ENCODE assay signal across 8 mouse cellular contexts in the genomic region with DNA sequence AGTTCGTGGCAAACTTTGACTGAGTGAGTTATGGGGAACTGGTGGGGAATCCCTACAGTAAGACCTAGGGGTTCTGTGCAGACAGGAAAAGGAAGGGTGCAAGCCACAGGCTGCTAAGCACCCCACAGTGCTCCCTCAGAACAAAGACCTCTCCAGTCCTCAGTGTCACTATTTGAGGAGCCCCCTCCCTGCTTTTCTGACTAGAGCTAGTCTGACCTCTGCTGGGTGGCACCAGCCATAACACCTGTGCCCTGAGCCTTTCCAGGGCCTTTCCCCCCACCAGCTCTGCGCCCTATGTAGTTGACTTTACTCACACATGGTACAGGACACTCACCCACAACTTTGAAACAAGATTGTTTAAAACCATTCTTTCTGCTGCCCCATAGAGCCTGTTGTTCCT. TPM values are rescaled to one million over a fixed set of nuclear protein-coding genes. Genes with fewer than 3 reads are reported as not detected.
A peak's percentile ranks its signal among the peaks of the same experiment; 100 is the strongest.
DNase-seq lines count a peak whose midpoint lies in the region; ATAC-seq and TF ChIP-seq lines count a peak whose summit lies in the region.

No protein-coding gene starts in this region.

- peak; percentile 22 for DNase-seq in kidney, adult 18-20 months
- no peak for DNase-seq in kidney, adult 11 months
- peak; percentile 18 for DNase-seq in MEL (ENCODE audit: low read depth, low spot score)
- peak; percentile 43 for DNase-seq in forebrain, embryonic 10.5 days (ENCODE audit: extremely low spot score, low spot score)
- peak; percentile 25 for DNase-seq in kidney, adult 2 months
- peak; percentile 87 for DNase-seq in midbrain, embryonic 11.5 days (ENCODE audit: low spot score, missing footprints)
- DNase-seq in urinary bladder, postnatal 4 days (ENCODE audit: low spot score in 2 of 2): no peak
- no peak for DNase-seq in c-Kit-positive CD71-positive TER-119-positive erythroid progenitor cells, embryonic 14.5 days (ENCODE audit: low spot score)

- 0 out of 4 replicates have a peak, but pooled peaks cover 0 to 3% of the 10 kb centered on the region in 2 experiments for H3K4me1 ChIP-seq in MEL (ENCODE audit: control insufficient read depth in 1 of 2, insufficient read depth in 2 of 2, low read length in 2 of 2)
- peaks cover 30% of the 10 kb centered on the region for H3K4me1 ChIP-seq in forebrain, embryonic 10.5 days
- no peaks in the 10 kb centered on the region for H3K4me1 ChIP-seq in kidney, adult 2 months (ENCODE audit: control insufficient read depth, insufficient read depth, low read length)
- peaks cover 5% of the 10 kb centered on the region for H3K4me1 ChIP-seq in midbrain, embryonic 11.5 days (ENCODE audit: control insufficient read depth, insufficient read depth, low read length)

- no peaks in the 10 kb centered on the region for H3K79me2 ChIP-seq in MEL (ENCODE audit: control insufficient read depth, insufficient read depth, low read length, poor library complexity)

- peaks cover 14 to 19% of the 10 kb centered on the region in 2 experiments for H3K27me3 ChIP-seq in MEL (ENCODE audit: control insufficient read depth in 1 of 2, insufficient read depth in 2 of 2, low read length in 2 of 2)
- H3K27me3 ChIP-seq in forebrain, embryonic 10.5 days (ENCODE audit: poor library complexity, severe bottlenecking): peaks cover 41% of the 10 kb centered on the region
- no peaks in the 10 kb centered on the region for H3K27me3 ChIP-seq in kidney, adult 2 months (replicated peaks; ENCODE audit: control insufficient read depth, insufficient read depth, low read length)
- H3K27me3 ChIP-seq in midbrain, embryonic 11.5 days (ENCODE audit: control insufficient read depth, insufficient read depth, low read length): peaks cover 5% of the 10 kb centered on the region

- no peaks in the 10 kb centered on the region for H3K36me3 ChIP-seq in MEL (ENCODE audit: control insufficient read depth in 1 of 2, insufficient read depth in 2 of 2, low read length in 2 of 2)
- no peaks in the 10 kb centered on the region for H3K36me3 ChIP-seq in forebrain, embryonic 10.5 days (replicated peaks)
- no peaks in the 10 kb centered on the region for H3K36me3 ChIP-seq in kidney, adult 2 months (ENCODE audit: control insufficient read depth, insufficient read depth, low read length)
- H3K36me3 ChIP-seq in midbrain, embryonic 11.5 days (ENCODE audit: control insufficient read depth, insufficient read depth, low read length): no peaks in the 10 kb centered on the region

- 57% methylated on average over 2 of the region's 2 CpGs for WGBS in forebrain, embryonic 10.5 days
- 48% methylated on average over 2 of the region's 2 CpGs for WGBS in kidney, adult 2 months
- 49% methylated on average over 2 of the region's 2 CpGs for WGBS in midbrain, embryonic 11.5 days

- peak; percentile 69 for ATAC-seq in midbrain, embryonic 11.5 days (ENCODE audit: low FRiP score)

- H3K4me2 ChIP-seq in midbrain, embryonic 11.5 days: no peak overlapping the region

- H3K27ac ChIP-seq in MEL (ENCODE audit: control insufficient read depth, low read depth, low read length): no peak overlapping the region
- H3K27ac ChIP-seq in forebrain, embryonic 10.5 days: peak overlapping the region; percentile 74; the same call in 1 of the 2 replicates
- H3K27ac ChIP-seq in kidney, adult 2 months (ENCODE audit: insufficient read depth, low read depth, low read length): no peak overlapping the region
- no peak overlapping the region for H3K27ac ChIP-seq in midbrain, embryonic 11.5 days (ENCODE audit: low read depth, low read length)

- no peak overlapping the region for H3K9ac ChIP-seq in MEL (ENCODE audit: control insufficient read depth, low read depth, low read length, poor library complexity, severe bottlenecking)
- H3K9ac ChIP-seq in midbrain, embryonic 11.5 days (ENCODE audit: low read length): no peak overlapping the region

- TF ChIP-seq POLR2A in MEL (IDR thresholded peaks at IDR 0.05; ENCODE audit: control insufficient read depth in 1 of 2, insufficient read depth in 1 of 2, low read depth in 1 of 2, low read length in 2 of 2, poor library complexity in 1 of 2): no peak
- TF ChIP-seq POLR2A in kidney, adult 2 months (IDR thresholded peaks at IDR 0.05; ENCODE audit: low read depth, low read length): no peak

- peak; percentile 26 to 54 (median 50); a peak in 5 of 6 replicates for TF ChIP-seq CTCF in MEL (IDR thresholded peaks at IDR 0.05 in 2 of 3, conservative IDR thresholded peaks at IDR 0.05 in 1 of 3; ENCODE audit: control insufficient read depth in 1 of 3, insufficient read depth in 1 of 3, low read depth in 2 of 3, low read length in 3 of 3, poor library complexity in 1 of 3, severe bottlenecking in 1 of 3)
- TF ChIP-seq CTCF in kidney, adult 2 months (conservative IDR thresholded peaks at IDR 0.05; ENCODE audit: insufficient read depth, insufficient read length, low read depth, low read length): peak; percentile 50

- H3K9me3 ChIP-seq in MEL (replicated peaks; ENCODE audit: insufficient read depth, low read length): no peaks in the 10 kb centered on the region
- no peaks in the 10 kb centered on the region for H3K9me3 ChIP-seq in forebrain, embryonic 10.5 days
- H3K9me3 ChIP-seq in midbrain, embryonic 11.5 days (ENCODE audit: control insufficient read depth, low read length): no peaks in the 10 kb centered on the region

- peak; percentile 43 for TF ChIP-seq RAD21 in MEL (IDR thresholded peaks at IDR 0.05; ENCODE audit: low read depth, low read length)

- TF ChIP-seq EP300 in MEL (IDR thresholded peaks at IDR 0.05; ENCODE audit: low read depth in 1 of 2, low read length in 2 of 2): no peak

- no peak overlapping the region for H3K4me3 ChIP-seq in MEL (ENCODE audit: control insufficient read depth in 1 of 2, insufficient read depth in 1 of 2, low read depth in 2 of 2, low read length in 2 of 2)
- no peak overlapping the region for H3K4me3 ChIP-seq in forebrain, embryonic 10.5 days
- no peak overlapping the region for H3K4me3 ChIP-seq in kidney, adult 2 months (ENCODE audit: insufficient read depth, low read depth, low read length)
- H3K4me3 ChIP-seq in midbrain, embryonic 11.5 days (ENCODE audit: low read depth, low read length): no peak overlapping the region

TF ChIP-seq in MEL, 35 proteins besides CTCF, POLR2A, EP300 and RAD21:
- TF ChIP-seq ELF1 (IDR thresholded peaks at IDR 0.05; ENCODE audit: low read depth, low read length): no peak
- no peak for TF ChIP-seq MEF2A (IDR thresholded peaks at IDR 0.05; ENCODE audit: extremely low read depth, insufficient replicate concordance, low read depth, low read length, poor library complexity, severe bottlenecking)
- TF ChIP-seq SMC3 (IDR thresholded peaks at IDR 0.05; ENCODE audit: low read depth, low read length): peak; percentile 57
- no peak for TF ChIP-seq ZNF384 (IDR thresholded peaks at IDR 0.05; ENCODE audit: low read depth, low read length)
- no peak for TF ChIP-seq ZMIZ1 (IDR thresholded peaks at IDR 0.05; ENCODE audit: low read depth, low read length)
- no peak for TF ChIP-seq GATA1 (IDR thresholded peaks at IDR 0.05; ENCODE audit: low read depth, low read length)
- TF ChIP-seq MAZ (IDR thresholded peaks at IDR 0.05; ENCODE audit: low read depth, low read length): peak; percentile 63; the same call in 1 of the 2 replicates
- TF ChIP-seq HCFC1 (IDR thresholded peaks at IDR 0.05; ENCODE audit: low read depth, low read length): no peak
- TF ChIP-seq TCF12 (IDR thresholded peaks at IDR 0.05; ENCODE audit: low read depth, low read length): no peak
- TF ChIP-seq ZC3H11A (IDR thresholded peaks at IDR 0.05; ENCODE audit: low read depth, low read length): 0 out of 2 replicates have a peak, but pooled peaks have one; percentile 24
TF ChIP-seq in MEL: peak in this region for 3.

RNA-seq across cellular contexts. Expression of gene Atp1a4, which starts 10.5 kb away (rescaled TPM):
- total RNA-seq in MEL (2012; rRNA removed): not detected in 2 replicates
- not detected for polyA plus RNA-seq in MEL (2012; ENCODE audit: insufficient read depth in 1 of 2, insufficient read length in 2 of 2, low read depth in 1 of 2, low replicate concordance in 2 of 2, missing spikeins in 1 of 2)
- not detected in 2 replicates for polyA plus RNA-seq in forebrain, embryonic 10.5 days (2016; fragmentation: Nextera tagmentation; extraction: Ambion mirVana)
- 0.09 and 0.11 TPM in 2 replicates for polyA plus RNA-seq in kidney, adult 2 months (2012; rRNA removed)
- not detected in 2 replicates for polyA plus RNA-seq in midbrain, embryonic 11.5 days (2014; fragmentation: Nextera tagmentation; extraction: Ambion mirVana)

RNA-seq across cellular contexts. Expression of gene Igsf8, which starts 13.8 kb away (rescaled TPM):
- total RNA-seq in MEL (2012; rRNA removed): 65.2 and 88.0 TPM in 2 replicates
- polyA plus RNA-seq in MEL (2012; ENCODE audit: insufficient read depth in 1 of 2, insufficient read length in 2 of 2, low read depth in 1 of 2, low replicate concordance in 2 of 2, missing spikeins in 1 of 2): 10 to 100 TPM in 1 of 2 experiments, not detected in 1; 97.2 TPM
- polyA plus RNA-seq in forebrain, embryonic 10.5 days (2016; fragmentation: Nextera tagmentation; extraction: Ambion mirVana): 53.0 and 55.4 TPM in 2 replicates
- 54.3 and 57.7 TPM in 2 replicates for polyA plus RNA-seq in kidney, adult 2 months (2012; rRNA removed)
- polyA plus RNA-seq in midbrain, embryonic 11.5 days (2014; fragmentation: Nextera tagmentation; extraction: Ambion mirVana): 47.2 and 55.1 TPM in 2 replicates

RNA-seq across cellular contexts. Expression of gene Casq1, which starts 28.0 kb away (rescaled TPM):
- not detected in 2 replicates for total RNA-seq in MEL (2012; rRNA removed)
- under 1 TPM in 1 of 2 experiments, not detected in 1; 0.21 TPM for polyA plus RNA-seq in MEL (2012; ENCODE audit: insufficient read depth in 1 of 2, insufficient read length in 2 of 2, low read depth in 1 of 2, low replicate concordance in 2 of 2, missing spikeins in 1 of 2)
- polyA plus RNA-seq in forebrain, embryonic 10.5 days (2016; fragmentation: Nextera tagmentation; extraction: Ambion mirVana): 0.69 and 0.99 TPM in 2 replicates
- polyA plus RNA-seq in kidney, adult 2 months (2012; rRNA removed): 0.29 and 27.1 TPM in 2 replicates
- 1.4 and 2.1 TPM in 2 replicates for polyA plus RNA-seq in midbrain, embryonic 11.5 days (2014; fragmentation: Nextera tagmentation; extraction: Ambion mirVana)

RNA-seq across cellular contexts. Expression of gene Pea15a, which starts 41.1 kb away (rescaled TPM):
- 2.4 and 3.0 TPM in 2 replicates for total RNA-seq in MEL (2012; rRNA removed)
- 1 to 10 TPM in 1 of 2 experiments, not detected in 1; 7.5 TPM for polyA plus RNA-seq in MEL (2012; ENCODE audit: insufficient read depth in 1 of 2, insufficient read length in 2 of 2, low read depth in 1 of 2, low replicate concordance in 2 of 2, missing spikeins in 1 of 2)
- polyA plus RNA-seq in forebrain, embryonic 10.5 days (2016; fragmentation: Nextera tagmentation; extraction: Ambion mirVana): 282 and 292 TPM in 2 replicates
- 52.1 and 58.7 TPM in 2 replicates for polyA plus RNA-seq in kidney, adult 2 months (2012; rRNA removed)
- 332 and 337 TPM in 2 replicates for polyA plus RNA-seq in midbrain, embryonic 11.5 days (2014; fragmentation: Nextera tagmentation; extraction: Ambion mirVana)

RNA-seq across cellular contexts. Expression of gene Atp1a2, which starts 50.2 kb away (rescaled TPM):
- 0.10 TPM in 1 of 2 replicates, not detected in the other for total RNA-seq in MEL (2012; rRNA removed)
- polyA plus RNA-seq in MEL (2012; ENCODE audit: insufficient read depth in 1 of 2, insufficient read length in 2 of 2, low read depth in 1 of 2, low replicate concordance in 2 of 2, missing spikeins in 1 of 2): under 1 TPM in 1 of 2 experiments, not detected in 1; 0.04 TPM
- 0.86 and 2.0 TPM in 2 replicates for polyA plus RNA-seq in forebrain, embryonic 10.5 days (2016; fragmentation: Nextera tagmentation; extraction: Ambion mirVana)
- 21.5 and 36.4 TPM in 2 replicates for polyA plus RNA-seq in kidney, adult 2 months (2012; rRNA removed)
- 1.4 and 1.9 TPM in 2 replicates for polyA plus RNA-seq in midbrain, embryonic 11.5 days (2014; fragmentation: Nextera tagmentation; extraction: Ambion mirVana)

Comparison
In these comparisons a context has a peak if more than half of its experiments do, and no peak if none do; other contexts are left out.
1. DNase-seq: peak in kidney, adult 18-20 months (single experiment), MEL (single experiment), forebrain, embryonic 10.5 days (single experiment), kidney, adult 2 months (single experiment) and midbrain, embryonic 11.5 days (single experiment); none in kidney, adult 11 months (single experiment), urinary bladder, postnatal 4 days (0 of 2) and c-Kit-positive CD71-positive TER-119-positive erythroid progenitor cells, embryonic 14.5 days (single experiment).